Mouse (Mus musculus) ES-E14 (cell line): ENCODE results near the gene Krt15.

ENCODE experiments used
- CHD2 ChIP-seq: IDR thresholded peaks from 2 replicates; pipeline ENCODE4 v1.6.1; 2014; ENCODE audit warnings: mild to moderate bottlenecking, low read depth, low read length, inconsistent platforms
- HCFC1 ChIP-seq: IDR thresholded peaks from 2 replicates; pipeline ENCODE4 v1.6.1; 2012; ENCODE audit warnings: low read length, inconsistent platforms, borderline replicate concordance; ENCODE audit not compliant: insufficient read depth
- ZNF384 ChIP-seq: IDR thresholded peaks from 2 replicates; pipeline ENCODE4 v1.6.1; 2012; ENCODE audit warnings: low read depth, low read length, inconsistent platforms

DNA sequence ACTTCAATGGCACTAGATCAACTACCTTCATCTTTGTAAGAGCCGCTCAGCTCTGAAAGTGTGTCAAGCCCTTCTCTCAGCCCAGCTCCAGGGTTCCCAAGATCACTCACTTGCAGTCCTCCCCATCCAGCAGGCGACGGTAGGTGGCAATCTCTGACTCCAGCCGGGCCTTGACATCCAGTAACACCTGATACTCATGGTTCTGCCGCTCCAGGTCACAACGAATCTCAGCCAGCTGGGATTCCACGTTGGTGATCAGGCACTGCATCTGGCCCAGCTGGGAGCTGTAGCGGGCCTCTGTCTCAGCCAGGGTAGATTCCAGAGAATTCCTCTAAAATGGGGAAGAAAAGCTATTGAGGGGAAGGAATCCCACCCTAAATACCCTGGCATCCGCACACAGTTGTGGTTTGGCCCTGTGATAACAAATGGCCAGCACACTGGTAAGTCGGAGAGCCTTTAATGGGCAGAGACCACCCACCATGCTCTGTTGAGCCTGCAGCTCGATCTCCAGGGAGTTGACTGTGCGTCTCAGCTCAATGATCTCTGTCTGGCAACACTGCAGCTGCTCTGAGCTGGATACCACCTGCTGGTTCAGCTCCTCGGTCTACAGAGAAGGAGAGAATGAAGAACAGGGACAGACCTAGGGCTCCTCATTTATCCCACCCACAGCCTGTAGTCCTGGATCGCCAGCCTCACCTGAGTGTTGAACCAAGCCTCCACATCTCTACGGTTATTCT lies 32.9 kb downstream of the Krt15 start:
- TF ChIP-seq ZNF384 = no peak
- TF ChIP-seq HCFC1 = no peak
- no peak for TF ChIP-seq CHD2
